Mouse (Mus musculus) E14TG2a.4 (cell line): ENCODE measurements around the gene Cela3a.

Experiments
- CTCF ChIP-seq: conservative IDR thresholded peaks from 2 replicates; pipeline ENCODE4 v1.5.1; 2014; ENCODE audit warnings: low read length
- NANOG ChIP-seq: IDR thresholded peaks from 2 replicates; pipeline ENCODE4 v1.6.1; 2014; ENCODE audit warnings: borderline replicate concordance, low read length, mixed read lengths

GRCm38 (mm10) chr4:137387482-137388058 lies 22.0 kb downstream of the Cela3a start:
- TF ChIP-seq CTCF = no peak
- TF ChIP-seq NANOG = no peak
